Mouse (Mus musculus): Measurements from ENCODE around the gene Pcyt2.

The Pcyt2 gene

GRCm38 (mm10) chr11:120617519-120618112 is at the start of gene Pcyt2:
TSS of gene Pcyt2 (minus strand) at chr11:120617936.
- DNase-seq = peak; percentile 88

GRCm38 (mm10) chr11:120666617-120667016 is 48.9 kb upstream of the Pcyt2 start:
- no peak for DNase-seq

DNA sequence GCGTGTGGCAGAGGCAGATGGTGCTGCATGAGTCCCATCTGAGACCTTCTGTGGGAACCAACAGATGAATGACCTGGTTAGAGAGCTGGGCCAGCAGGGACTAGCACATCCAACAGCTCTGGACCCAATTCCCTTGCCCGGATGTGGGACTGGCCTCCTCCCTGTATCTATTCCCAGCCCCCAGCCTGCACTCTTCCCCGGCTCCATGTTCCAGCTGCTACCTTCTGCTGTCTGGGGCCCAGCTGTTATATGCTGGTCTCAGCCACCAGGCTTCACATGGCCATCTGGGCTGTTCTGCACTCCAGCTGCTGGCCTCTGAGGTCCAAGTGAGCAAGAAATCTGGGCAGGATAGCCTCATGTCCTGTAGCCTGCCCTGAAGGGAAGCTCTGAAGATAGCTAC is 47.7 kb upstream of the Pcyt2 start:
- no peak for DNase-seq

- DNase-seq = no peak
These were observed 46.0 kb upstream of the Pcyt2 start for GRCm38 (mm10) chr11:120663714-120664113.

- no peak for DNase-seq
These were observed 45.0 kb upstream of the Pcyt2 start for GRCm38 (mm10) chr11:120662759-120663158.

DNA sequence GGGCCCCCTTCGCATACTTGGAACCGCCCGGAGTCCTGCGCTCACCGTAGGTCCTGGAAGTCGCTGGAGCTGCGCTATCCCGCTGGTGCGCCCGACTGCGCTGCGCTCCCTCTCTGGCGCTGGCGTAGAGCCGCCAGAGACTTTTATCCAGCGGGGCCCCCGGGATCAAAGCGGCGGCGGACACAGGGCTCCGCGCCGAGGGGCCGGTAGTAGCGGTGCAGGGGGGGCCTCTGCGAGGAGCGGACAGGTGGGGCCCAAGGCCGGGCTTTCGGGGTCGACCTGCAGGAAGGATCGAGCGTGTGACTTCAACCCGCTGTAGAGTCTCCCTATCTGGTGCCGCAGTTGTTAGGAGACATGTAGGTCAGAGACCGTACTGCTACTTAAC is 43.3 kb upstream of the Pcyt2 start, which contains the start of gene Notum:
Notum (minus strand) TSS at position 100 of the 385 bp plus-strand sequence.
- DNase-seq = no peak

DNA sequence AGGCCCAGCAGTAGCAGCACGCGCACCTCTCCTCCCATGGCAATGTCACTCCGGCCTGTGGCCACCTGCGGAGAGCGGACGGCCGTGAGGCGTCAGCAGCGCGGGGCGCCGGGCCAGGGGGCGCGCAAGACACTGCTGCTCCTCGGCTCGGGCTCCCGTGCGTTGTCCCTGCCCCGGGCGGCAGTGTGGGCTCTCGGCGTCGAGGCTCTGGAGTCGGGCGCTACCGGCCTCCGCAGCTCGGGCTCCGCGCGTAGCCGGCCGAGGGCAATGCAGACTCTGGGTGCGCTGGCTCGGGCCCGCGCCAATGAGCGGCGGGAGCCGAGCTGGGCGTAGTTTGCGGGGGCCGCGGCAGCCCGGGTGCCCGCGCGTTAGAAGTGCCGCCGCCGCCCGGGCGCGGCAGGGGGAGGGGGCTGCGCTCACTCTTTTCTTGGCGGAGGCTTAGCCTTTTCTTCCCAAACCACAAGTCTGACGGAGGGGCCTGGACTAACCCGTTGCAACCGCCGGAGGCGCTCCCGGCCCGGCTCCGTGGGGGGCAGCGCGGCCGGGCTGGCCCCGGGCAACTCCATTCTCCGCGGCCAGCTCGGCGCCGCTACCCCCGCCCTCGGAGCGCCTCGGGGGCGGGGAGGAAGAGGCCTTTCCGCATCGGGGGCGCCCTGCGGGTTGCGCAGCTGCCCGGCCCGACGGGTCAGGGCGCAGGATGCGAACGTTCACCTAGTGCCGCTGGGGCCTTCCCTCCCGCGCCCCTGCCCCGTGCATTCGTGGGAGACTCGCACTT is 42.8 kb upstream of the Pcyt2 start:
- peak; percentile 36 for DNase-seq

- no peak for DNase-seq
These were observed 42.0 kb upstream of the Pcyt2 start for GRCm38 (mm10) chr11:120659509-120660300.

- peak; percentile 77 for DNase-seq
These were observed 41.2 kb upstream of the Pcyt2 start for GRCm38 (mm10) chr11:120658876-120659410.

DNA sequence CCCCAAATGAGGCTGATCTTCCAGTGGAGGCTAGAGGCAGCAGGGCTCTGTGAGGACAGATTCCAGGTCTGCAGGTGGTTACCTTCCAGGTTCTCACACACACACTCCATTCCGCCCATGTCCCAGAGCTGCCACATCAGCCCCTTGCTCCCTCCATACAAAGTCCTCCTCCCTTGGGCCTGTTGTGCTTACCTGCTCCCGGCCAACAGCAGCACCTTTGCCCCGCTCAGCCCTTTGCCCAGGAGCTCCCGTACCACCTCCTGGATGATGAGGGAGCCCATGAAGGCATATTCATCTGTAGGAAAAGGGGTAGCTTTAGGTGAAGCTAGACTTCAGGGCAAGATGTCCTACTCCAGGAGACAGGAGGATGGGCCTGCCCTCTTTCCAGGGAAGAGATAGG is 39.6 kb upstream of the Pcyt2 start:
- DNase-seq = no peak

DNA sequence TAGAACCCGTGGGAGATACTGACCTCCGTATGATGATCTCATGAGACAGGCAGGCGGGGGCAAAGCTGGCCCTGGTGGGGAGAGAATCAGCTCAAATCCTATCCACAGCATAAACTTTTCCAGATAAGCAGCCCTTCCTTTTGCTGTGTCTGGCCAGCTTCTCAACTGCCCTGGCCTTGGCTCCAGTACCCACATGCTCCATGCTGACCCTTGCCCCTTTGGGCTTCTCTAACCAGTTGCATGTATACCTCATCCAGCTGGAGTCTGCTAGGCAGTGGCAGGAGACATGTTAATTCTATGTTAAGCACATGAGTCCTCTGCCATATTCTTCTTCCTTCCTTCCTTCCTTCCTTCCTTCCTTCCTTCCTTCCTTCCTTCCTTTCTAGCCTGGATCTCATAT is 37.0 kb upstream of the Pcyt2 start:
- no peak for DNase-seq

DNA sequence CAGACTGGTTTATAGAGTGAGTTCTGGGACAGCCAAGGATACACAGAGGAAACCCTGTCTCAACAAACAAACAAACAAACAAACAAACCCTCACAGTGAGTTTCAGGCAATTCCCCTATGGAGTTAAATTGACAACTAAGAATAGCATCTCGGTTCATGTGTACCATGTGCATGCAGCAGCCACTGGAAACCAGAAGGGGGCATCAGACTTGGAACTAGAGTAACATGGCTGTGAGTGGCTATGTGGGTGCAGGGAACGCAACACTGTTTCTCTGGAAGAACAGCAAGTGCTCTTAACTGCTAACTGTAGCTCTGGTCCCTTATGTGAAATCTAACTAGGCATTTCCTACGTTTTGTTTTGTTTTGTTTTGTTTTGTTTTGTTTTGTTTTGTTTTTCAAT is 34.1 kb upstream of the Pcyt2 start:
- no peak for DNase-seq

GRCm38 (mm10) chr11:120648001-120648476 is 30.3 kb upstream of the Pcyt2 start, which contains the start of gene Myadml2:
TSS of gene Myadml2 (minus strand) at chr11:120648158.
- no peak for DNase-seq

DNA sequence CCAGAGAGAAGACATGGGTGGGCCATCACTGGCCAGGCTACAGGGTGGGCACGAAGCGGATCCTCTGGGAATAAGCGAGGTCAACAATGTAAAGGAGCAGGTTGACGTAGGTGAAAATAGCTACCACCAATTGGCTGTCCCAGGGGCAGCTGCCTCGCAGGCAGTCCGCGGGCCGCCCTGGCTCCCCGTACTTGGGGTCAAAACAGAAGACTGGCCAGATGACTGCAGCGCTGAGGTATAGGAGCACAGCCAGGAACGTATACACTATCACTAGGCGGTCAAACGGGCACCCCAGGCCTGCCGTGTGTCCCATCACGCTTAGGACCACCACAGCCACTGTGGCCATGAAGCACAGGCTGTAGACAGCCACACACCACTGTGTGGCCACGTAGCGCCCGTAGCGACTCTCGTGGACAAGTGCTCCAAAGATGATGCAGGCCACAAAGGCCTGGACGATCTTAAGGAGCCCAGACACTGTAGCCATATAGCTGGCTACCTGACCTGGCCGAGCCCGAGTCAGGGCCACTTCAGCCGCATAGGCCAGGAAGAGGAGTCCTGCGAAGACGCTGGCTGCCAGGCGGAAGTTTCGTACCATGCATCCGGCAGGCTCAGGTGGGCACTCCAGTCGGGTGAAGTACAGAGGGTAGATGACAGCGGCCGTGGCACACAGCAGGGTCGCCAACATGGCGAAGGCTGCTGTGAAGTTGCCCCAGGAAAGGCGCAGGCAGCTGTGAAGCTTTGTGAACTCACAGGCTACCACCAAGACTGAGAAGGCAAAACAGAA is 29.5 kb upstream of the Pcyt2 start:
- no peak for DNase-seq

- peak; percentile 89 for DNase-seq
These were observed 25.9 kb upstream of the Pcyt2 start, which contains the start of gene Pycr1 for GRCm38 (mm10) chr11:120643601-120643987. TSS of gene Pycr1 (minus strand) at chr11:120643769.

GRCm38 (mm10) chr11:120642939-120643600 is 25.3 kb upstream of the Pcyt2 start:
- no peak for DNase-seq

GRCm38 (mm10) chr11:120641869-120642268 is 24.1 kb upstream of the Pcyt2 start:
- no peak for DNase-seq

DNA sequence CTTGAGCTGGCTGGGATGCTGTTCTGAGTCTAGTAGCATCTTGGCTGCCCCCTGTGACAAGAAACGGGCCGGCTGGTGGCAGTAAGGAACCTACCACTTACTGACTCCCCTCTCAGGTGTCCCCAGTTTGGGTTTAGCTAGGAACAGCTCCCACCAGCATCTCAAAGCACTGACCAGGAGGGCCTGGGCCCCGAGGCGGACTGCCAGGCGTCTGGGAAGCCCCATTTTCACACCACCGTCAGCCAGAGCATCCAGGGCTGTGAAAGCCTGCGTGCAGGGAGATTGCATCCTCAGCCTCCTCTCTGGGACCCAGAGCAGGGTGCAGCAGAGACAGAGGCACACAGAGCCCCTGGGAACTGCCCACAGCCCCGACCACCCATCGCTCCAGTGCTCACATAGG is 23.5 kb upstream of the Pcyt2 start:
- DNase-seq = no peak

DNA sequence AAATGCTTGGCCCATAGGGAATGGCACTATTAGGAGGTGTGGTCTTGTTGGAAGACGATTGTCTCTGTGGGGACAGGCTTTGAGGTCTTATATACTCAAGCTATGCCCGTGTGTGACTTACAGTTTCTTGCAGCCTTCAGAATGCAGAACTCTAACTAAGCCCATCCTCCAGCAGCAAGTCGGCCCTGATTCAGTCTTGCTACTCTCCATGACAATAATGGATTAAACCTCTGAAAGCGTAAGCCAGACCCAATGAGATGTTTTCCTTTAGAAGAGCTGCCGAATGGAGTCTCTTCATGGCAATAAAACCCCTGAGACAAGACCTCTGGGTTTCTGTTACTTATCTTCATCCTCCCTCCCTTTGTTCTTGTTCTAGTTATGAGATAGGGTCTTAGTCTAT is 17.1 kb upstream of the Pcyt2 start:
- DNase-seq = no peak

GRCm38 (mm10) chr11:120633520-120634343 is 16.0 kb upstream of the Pcyt2 start, which contains the start of gene Mafg:
TSS of gene Mafg (minus strand) at chr11:120633600.
- DNase-seq = peak; percentile 92

Data from right cerebral cortex, postnatal 4 days (tissue).